Mouse (Mus musculus) embryo, embryonic 11 days (tissue): ENCODE results near the gene Irf4.
A peak's percentile ranks its signal among the peaks of the same experiment; 100 is the strongest.

Source experiments
- DNase-seq: peaks from one replicate; pipeline ENCODE4 v3.0.0-alpha.2; 2015

Gene Irf4

GRCm38 (mm10) chr13:30749021-30749556, at the start of gene Irf4:
Gene Irf4, plus strand, starts transcription at chr13:30749226.
- peak; percentile 69 for DNase-seq

DNA sequence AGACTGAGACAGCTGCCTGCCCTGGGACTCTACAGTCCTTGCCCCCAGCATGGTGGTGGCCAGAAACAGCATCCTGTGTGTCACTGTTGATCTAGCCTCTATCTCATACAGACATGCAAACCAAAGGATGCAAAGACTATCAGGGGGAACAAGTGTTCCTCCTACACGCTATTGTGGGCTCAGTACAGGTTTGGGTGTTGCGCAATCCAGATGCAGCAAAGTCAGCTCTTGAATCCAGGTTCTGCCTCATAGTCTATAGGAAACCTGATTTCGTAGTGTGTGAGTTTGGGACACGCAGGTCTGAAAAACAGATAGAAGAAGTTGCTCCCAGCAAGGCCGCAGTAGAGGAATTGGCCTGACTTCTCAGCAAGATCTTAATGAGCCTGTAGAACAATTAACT, 46.3 kb upstream of the Irf4 start:
- DNase-seq: no peak

- no peak for DNase-seq
Measured at GRCm38 (mm10) chr13:30704246-30705095, 44.6 kb upstream of the Irf4 start.

DNA sequence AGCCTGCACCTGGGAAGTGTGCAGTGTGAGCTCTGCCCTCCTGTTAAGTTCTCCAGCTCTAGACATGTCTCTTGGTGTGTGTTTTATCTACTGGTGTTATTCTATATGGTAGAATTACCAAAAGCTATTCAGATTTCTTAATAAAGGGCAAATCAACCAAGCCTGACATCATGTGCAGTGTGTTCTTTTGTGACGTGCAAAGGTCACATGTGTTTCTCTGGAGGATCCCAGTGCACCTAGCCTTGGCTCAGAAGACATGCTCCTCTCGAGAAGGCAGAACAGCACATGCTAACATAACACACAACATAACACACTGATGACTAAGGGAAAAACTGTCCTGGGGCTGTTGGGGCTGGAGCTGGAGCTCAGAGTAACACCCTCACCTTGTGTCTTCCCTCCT, 38.0 kb upstream of the Irf4 start:
- no peak for DNase-seq

DNA sequence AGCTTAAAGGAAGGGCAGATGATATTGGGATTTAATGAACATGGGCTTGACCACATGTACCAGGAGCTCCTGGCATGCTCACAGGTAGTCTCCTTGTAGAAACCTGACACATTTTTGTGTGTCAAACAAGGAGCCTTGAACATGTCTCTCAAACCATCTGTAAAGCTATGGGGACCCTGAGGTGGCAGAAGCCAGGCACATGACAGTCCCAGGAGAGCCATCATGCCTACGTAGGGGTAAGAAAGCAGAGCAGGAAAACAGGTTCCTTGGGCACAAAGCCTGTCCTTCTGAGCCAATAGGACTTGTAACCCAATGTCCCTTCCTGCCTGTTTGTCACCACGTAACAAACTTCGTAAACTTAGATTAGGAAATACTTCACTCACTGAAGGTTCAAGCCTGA, 37.3 kb upstream of the Irf4 start:
- DNase-seq: no peak

DNA sequence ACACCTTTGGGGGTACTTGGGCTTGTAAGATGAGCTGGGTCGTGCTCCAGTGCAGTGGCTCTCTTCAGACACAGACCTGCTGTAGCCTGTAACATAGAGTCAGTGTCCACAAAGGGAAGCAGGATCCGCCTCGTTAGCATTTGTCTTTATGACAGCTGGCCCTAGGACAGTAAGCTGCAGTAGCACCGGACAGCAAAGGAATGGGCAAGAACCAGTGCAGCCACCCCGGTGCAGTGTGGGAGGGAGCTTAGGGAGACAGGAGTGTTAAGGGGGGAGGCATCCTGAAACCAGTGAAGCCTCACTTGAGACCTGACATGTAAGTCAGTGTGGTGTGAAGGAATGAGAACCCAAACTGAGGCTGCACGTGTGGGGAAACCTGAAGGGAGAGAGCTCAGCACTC, 36.7 kb upstream of the Irf4 start:
- no peak for DNase-seq

GRCm38 (mm10) chr13:30713621-30714020, 35.4 kb upstream of the Irf4 start:
- DNase-seq: no peak

GRCm38 (mm10) chr13:30714552-30714951, 34.5 kb upstream of the Irf4 start:
- DNase-seq: no peak

DNA sequence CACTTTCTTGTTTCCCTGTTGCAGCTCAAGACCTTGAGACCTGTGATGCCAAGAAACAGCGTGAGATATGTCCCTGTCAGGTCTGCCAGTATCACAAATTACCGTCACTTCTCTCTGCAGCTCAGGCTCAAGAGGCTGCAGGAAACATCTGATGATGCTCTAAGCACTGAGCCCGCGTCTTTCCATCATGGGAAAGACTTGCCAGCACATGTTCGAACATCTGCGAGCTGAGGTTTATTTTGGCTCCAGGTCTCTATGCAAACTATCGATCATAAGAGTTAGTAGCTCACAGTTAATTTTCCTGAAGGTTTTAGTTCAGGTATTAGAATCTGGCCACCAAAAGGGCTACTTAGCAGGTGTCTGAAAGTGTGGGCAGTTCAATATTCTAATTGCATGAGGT, 34.0 kb upstream of the Irf4 start:
- DNase-seq: no peak

DNA sequence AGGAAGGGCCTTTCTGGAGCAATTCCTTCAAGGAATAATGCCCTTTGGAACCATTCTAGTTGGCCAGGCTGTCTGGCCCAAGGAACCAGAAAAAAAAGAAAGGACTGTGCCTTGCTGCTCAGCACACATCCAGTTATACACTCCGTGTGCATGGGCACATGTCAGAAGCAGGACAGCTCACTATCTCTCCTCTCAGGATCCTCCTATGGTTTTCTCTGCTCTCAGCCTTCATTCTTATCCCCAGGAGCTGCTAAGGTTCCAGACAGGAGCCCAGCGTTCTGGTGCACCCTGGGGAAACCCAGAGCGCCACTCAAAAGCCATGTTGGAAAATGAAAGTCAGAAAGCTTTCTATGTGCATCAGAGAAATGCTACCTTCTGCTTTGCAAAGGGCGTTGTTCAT, 33.5 kb upstream of the Irf4 start:
- DNase-seq: no peak

GRCm38 (mm10) chr13:30716611-30717010, 32.4 kb upstream of the Irf4 start:
- no peak for DNase-seq

GRCm38 (mm10) chr13:30722601-30723000, 26.4 kb upstream of the Irf4 start:
- DNase-seq: peak; percentile 58

DNA sequence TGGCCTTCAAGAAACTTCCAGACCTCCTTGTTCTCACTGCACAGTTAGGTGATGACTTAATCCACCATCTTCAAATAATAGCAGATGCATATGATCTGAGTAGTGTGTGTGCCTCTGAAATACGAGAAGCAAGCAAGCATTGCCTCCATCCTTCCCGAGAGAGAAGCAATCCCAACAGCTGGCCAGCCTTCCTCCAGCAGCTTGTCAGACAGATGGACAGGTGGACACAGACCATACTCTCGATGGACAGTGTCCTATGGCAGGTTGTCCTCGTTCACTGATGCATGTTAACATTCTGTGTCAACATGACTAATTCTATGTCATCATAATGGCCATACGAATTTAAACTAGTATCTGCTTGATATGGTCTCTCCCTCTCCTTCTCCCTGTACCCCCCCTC, 25.8 kb upstream of the Irf4 start:
- DNase-seq: no peak

DNA sequence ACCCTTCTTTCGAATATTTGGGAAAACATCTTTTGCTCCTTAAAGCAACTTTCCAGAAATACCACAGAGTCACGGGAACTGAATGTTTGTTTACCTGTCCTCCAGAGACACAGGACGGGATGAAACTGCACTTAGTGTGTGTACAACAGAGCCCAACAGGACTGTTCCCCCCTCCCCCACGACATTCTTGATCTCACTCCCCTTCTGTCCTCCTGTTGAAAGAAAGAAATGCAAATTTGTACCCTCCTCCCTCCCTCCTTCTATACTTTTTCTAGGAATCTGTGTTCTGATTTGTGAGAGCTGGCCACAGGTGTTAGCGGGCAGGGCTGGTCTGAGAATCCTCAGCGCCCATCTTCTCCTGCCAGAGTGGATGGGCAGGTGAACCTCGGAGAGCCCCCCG, 25.2 kb upstream of the Irf4 start:
- DNase-seq: no peak

- DNase-seq: no peak
Measured at GRCm38 (mm10) chr13:30724691-30725271, 24.2 kb upstream of the Irf4 start.

DNA sequence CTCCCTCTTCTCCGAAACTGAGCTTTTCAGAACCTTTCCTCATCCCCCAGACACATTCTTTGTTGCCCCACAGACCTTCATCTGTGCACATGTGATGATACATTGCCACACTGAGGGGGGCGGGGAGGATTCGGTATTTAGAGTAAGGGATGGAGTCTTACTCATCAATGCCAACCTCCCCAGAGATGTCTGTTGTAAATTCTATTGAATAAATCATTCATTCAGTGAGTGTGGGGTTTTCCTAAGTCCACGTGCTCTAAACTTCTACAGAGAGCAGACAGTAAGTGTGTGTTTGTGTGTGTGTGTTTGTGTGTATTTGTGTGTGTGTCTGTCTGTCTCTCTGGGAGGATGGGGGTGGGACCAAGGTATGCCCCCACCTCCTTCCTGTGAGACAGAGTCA, 22.1 kb upstream of the Irf4 start:
- no peak for DNase-seq

GRCm38 (mm10) chr13:30728155-30728554, 20.9 kb upstream of the Irf4 start:
- DNase-seq: no peak

DNA sequence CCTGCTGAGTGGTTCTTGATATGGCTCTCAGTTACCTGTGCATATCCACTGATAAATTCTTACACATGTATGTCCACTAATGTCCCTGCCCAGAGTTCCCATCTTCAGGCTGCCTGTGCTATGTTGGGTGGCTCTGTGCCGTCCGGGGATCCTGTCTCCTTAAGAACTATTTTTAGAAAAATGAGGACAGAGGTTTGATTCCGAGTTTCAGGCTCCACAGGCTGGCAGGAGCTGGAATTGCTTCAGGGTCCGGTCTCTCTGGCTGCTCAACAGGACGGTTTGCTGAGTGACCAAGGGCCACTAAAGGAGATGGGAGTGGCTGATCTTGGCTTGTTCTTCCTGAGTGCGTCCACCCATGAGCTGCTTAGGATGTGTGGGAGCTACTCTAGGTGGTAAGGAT, 19.8 kb upstream of the Irf4 start:
- no peak for DNase-seq

- no peak for DNase-seq
Measured at GRCm38 (mm10) chr13:30730104-30730793, 18.8 kb upstream of the Irf4 start.

DNA sequence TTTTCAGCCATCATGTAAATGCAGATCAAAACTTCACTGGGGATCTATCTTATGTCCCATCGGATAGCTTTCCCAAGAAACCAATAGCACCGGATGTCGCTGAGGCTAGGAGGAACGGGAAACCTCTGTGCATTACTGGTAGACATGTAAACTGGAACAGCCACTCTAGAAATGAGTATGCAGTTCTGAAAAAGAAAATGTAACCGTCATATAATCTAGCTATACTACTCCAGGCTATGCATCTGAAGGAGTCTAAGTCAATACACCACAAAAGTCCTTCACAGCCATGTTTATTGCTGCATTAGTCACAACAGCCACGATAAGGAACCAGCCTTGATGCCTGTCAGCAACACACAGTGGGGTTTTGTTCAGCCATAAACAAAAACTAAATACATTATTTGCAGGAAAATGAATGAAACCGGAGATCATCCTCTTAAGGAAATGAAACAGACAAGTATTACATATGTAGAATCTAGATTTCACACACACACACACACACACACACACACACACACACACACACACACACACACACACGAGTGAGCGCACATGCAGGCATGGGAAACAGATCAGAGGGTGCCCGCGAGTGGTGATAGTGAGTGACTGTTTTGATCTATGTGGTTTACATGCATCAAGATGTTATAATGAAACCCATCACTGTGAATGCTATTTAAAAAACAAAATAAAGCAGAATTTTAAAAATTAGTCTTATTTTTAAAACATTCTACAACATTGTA, 16.1 kb upstream of the Irf4 start:
- no peak for DNase-seq

DNA sequence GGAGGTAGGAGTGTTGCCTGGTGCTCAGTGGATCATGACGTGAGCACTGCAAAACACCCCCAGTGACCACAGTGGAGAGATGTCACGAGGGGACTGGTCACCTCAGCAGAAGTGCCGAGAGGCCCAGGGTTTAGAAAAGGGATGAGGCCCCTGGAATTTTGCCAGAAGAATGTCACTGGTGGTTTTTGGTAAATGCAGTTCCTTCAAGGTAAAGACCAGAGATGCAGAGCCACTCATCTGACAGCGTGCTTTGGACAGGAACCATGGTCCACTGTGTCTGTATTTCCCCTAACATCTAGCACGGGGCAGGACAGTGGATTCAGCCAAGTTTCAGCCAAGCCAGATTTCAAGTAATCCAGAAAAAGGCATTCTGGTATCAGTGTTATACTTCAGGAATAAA, 12.3 kb upstream of the Irf4 start:
- no peak for DNase-seq

DNA sequence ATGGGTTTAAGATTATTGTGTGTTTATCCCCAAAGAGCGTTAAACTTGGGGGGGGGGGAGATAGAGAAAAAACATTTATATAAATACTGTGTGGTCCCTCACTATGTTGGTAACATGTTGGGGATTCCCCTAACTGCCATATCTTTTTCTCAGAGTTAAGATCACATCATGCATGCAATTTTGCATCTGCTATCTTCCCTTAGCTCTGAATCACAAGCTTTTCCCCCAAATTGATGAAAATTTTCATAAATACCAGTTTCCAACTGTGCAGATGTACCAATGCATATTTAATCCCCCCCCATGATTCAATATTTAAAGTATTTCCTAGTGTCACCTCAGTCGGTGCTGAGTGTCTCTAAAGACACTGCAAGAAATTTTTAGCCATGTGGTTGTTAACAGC, 11.8 kb upstream of the Irf4 start:
- DNase-seq: no peak

DNA sequence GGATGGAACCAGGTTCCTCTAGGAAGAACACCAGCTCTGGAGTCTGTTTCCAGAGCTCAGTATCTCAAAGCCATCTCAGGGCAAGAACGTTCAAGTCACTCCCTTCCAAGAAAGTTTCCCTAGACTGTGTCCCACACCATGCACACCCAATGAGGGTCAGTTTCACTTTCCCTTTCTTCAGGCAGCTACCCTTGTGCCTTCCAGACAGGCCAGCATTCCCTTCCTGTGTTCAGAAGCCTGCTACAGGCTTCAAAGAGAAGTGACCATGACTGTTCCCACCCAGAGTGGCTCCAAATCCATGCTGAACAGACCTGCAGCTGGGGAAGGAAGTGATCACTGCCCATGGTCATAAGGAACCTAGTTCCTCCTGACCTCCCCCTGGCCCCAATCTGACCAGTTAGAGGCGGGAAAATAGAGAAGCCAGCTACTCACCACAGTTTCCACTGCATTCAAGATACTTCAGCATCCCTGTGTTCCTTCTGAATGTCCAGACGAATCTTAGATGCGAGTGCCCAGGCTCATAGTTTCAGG, 10.7 kb upstream of the Irf4 start:
- DNase-seq: no peak
